Mouse (Mus musculus): ENCODE results near the gene Pramel6. TPM values are rescaled to one million over a fixed set of nuclear protein-coding genes. Genes with fewer than 3 reads are reported as not detected.

The Pramel6 gene
- polyA plus RNA-seq (2017; shearing (Covaris generic)), result not detected

DNA sequence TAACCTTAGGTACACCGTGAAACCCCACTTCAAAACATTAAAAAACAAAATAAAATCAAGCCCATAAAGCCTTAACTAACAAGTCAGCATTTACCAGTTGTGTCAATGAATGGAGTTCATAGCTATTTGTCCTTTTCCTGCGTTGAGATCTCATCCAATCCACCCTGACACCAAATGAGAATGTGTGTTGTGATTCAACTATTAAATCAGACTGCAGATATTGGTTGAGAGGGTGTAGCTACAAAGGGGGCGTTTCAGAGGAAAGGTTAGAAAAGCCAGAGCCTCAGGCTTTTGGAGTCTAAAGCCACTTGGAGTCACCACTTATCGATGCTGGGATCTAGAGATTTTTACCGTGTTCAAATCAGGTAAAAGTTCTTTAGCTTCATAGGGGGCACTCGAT, at the start of gene Pramel6:
TSS of gene Pramel6 (plus strand) at position 301 of the 400 bp plus-strand sequence.

DNA sequence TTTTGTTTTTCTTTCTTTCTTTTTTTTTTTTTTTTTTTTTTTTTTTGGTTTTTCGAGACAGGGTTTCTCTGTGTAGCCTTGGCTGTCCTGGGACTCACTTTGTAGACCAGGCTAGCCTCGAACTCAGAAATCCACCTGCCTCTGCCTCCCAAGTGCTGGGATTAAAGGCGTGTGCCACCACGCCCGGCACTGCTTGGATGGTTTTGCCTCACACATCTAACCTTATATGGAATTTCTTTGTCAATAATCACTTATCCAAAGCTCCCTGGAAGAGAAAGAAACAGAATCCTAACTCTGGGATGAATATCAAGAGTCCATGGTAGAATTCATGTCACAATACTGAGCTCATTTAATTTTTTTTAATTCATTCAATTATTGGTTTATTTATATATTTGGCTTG, 9.4 kb upstream of the Pramel6 start, which contains the start of gene Pramel7:
TSS of gene Pramel7 (minus strand) at position 101 of the 400 bp plus-strand sequence.

DNA sequence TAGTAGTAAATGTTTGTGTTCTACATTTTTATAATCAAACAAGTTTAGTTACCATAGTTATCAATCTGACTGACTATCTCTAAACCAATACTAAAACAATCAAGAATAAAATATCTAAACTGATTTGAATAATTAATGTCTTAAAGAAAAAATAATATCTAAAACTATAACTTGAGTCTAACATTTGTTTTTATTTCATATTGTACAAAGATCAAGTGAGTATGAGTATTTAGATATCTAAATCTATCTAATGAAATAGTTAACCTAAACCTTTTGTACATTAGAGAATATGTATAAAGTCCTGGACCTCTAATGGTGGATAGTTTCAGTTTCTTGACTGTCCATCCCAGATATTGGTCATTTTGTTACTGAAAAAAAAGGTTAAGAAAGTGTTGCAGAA, 25.1 kb downstream of the Pramel6 start, which contains the start of gene Olfr153:
TSS of gene Olfr153 (plus strand) at position 301 of the 400 bp plus-strand sequence.

GRCm38 (mm10) chr2:87545442-87545841, 39.1 kb downstream of the Pramel6 start, which contains the start of gene Olfr1128:
Gene Olfr1128, minus strand, starts transcription at chr2:87545542.

Other genes with a start within 250 kb of the Pramel6 start
- gene Olfr1116, start 239.0 kb upstream of the Pramel6 start, polyA plus RNA-seq (2017; shearing (Covaris generic)), result not detected
- not detected for gene Olfr1118, start 199.0 kb upstream of the Pramel6 start, polyA plus RNA-seq (2017; shearing (Covaris generic))
- not detected for gene Olfr1120, start 151.8 kb upstream of the Pramel6 start, polyA plus RNA-seq (2017; shearing (Covaris generic))
- gene Olfr1121, start 136.7 kb upstream of the Pramel6 start, polyA plus RNA-seq (2017; shearing (Covaris generic)), result not detected
- gene Olfr1122, start 120.7 kb upstream of the Pramel6 start, polyA plus RNA-seq (2017; shearing (Covaris generic)), result not detected
- not detected for gene Olfr1123, start 89.9 kb upstream of the Pramel6 start, polyA plus RNA-seq (2017; shearing (Covaris generic))
- not detected for gene Olfr1124, start 76.3 kb upstream of the Pramel6 start, polyA plus RNA-seq (2017; shearing (Covaris generic))
- gene Olfr1126, start 52.6 kb upstream of the Pramel6 start, polyA plus RNA-seq (2017; shearing (Covaris generic)), result not detected
- gene Pramel7, start 9.5 kb upstream of the Pramel6 start, polyA plus RNA-seq (2017; shearing (Covaris generic)), result not detected
- not detected for gene Olfr153, start 25.2 kb downstream of the Pramel6 start, polyA plus RNA-seq (2017; shearing (Covaris generic))
- gene Olfr1128, start 39.0 kb downstream of the Pramel6 start, polyA plus RNA-seq (2017; shearing (Covaris generic)), result not detected
- not detected for gene Olfr1129, start 67.3 kb downstream of the Pramel6 start, polyA plus RNA-seq (2017; shearing (Covaris generic))
- gene Olfr1130, start 99.6 kb downstream of the Pramel6 start, polyA plus RNA-seq (2017; shearing (Covaris generic)), result not detected
- gene Olfr1131, start 120.5 kb downstream of the Pramel6 start, polyA plus RNA-seq (2017; shearing (Covaris generic)), result not detected
- gene Olfr1132, start 131.0 kb downstream of the Pramel6 start, polyA plus RNA-seq (2017; shearing (Covaris generic)), result not detected
- not detected for gene Olfr1133, start 140.8 kb downstream of the Pramel6 start, polyA plus RNA-seq (2017; shearing (Covaris generic))
- not detected for gene Olfr1134, start 151.9 kb downstream of the Pramel6 start, polyA plus RNA-seq (2017; shearing (Covaris generic))
- not detected for gene Olfr1135, start 167.1 kb downstream of the Pramel6 start, polyA plus RNA-seq (2017; shearing (Covaris generic))
- not detected for gene Olfr1136, start 187.4 kb downstream of the Pramel6 start, polyA plus RNA-seq (2017; shearing (Covaris generic))
- not detected for gene Olfr1137, start 206.6 kb downstream of the Pramel6 start, polyA plus RNA-seq (2017; shearing (Covaris generic))
- not detected for gene Olfr1138, start 233.4 kb downstream of the Pramel6 start, polyA plus RNA-seq (2017; shearing (Covaris generic))
- not detected for gene Olfr1140, start 237.2 kb downstream of the Pramel6 start, polyA plus RNA-seq (2017; shearing (Covaris generic))
- gene Olfr1141, start 247.4 kb downstream of the Pramel6 start, polyA plus RNA-seq (2017; shearing (Covaris generic)), result not detected

Measured in activated CD4-positive, CD25-positive, alpha-beta regulatory T cell, adult 9 weeks (primary cell).